Mouse (Mus musculus) splenic B cell, adult 2 months (primary cell): Measurements from ENCODE around the gene Nos1.

Experiments
- DNase-seq: peaks from one replicate; pipeline ENCODE4 v3.0.0-alpha.2; 2011; ENCODE audit warnings: low read depth, low spot score
- H3K27me3 ChIP-seq: 2 replicates; pipeline ENCODE4 v1.6.1; 2012; ENCODE audit warnings: mild to moderate bottlenecking, low read length, moderate library complexity, mixed read lengths; ENCODE audit not compliant: control insufficient read depth, poor library complexity, insufficient read depth, severe bottlenecking
- H3K36me3 ChIP-seq: 2 replicates; pipeline ENCODE4 v1.6.1; 2012; ENCODE audit warnings: mild to moderate bottlenecking, low read length, moderate library complexity, mixed read lengths; ENCODE audit not compliant: control insufficient read depth, poor library complexity, insufficient read depth, severe bottlenecking

Gene Nos1

DNA sequence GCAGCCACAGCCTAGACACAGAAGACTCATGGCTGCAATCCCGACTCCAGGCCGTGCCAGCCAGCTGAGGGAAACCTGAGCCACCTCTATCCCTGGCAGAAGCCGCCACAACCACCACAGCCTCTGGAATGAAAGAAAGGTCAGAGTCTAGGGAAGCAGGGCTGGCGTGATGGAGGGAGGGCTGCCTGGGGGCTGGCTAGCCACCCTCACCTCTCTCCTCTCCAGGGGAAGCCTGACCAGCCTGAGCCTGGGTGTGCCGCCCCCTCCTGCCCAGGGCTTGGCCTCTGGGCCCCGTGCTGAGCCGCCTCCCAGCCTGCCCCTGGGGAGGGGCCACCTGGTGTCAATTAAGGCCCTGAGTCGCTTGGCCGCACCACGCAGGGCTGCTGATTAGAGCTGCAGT is at the start of gene Nos1:
Nos1 (plus strand) TSS at position 352 of the 400 bp plus-strand sequence.
- no peaks in the 10 kb centered on the region for H3K36me3 ChIP-seq
- H3K27me3 ChIP-seq, result no peaks in the 10 kb centered on the region
- DNase-seq, result no peak

DNA sequence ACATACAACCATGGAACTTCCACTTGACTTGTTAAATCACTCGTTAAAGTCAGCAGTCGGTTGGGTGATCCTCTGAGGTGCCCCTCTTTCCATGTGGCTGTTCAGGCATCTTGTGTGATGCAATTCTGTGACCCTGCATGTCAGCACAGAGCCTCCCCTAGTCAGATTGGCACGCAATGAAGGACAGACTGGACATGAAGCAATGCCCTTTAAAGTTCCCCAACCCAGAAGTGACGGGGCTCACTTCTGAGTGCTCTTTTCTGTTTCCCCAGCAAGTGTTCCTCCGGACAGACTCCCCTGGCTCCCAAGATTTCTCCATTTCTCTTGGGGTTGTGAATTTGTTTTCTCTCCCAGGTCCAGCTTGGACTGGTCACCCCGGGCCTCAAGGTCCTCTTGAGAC is 49.5 kb upstream of the Nos1 start:
- Histone ChIP-seq H3K36me3 (no peaks in the 10 kb centered on the region), H3K27me3 (no peaks in the 10 kb centered on the region)
- DNase-seq, result no peak

DNA sequence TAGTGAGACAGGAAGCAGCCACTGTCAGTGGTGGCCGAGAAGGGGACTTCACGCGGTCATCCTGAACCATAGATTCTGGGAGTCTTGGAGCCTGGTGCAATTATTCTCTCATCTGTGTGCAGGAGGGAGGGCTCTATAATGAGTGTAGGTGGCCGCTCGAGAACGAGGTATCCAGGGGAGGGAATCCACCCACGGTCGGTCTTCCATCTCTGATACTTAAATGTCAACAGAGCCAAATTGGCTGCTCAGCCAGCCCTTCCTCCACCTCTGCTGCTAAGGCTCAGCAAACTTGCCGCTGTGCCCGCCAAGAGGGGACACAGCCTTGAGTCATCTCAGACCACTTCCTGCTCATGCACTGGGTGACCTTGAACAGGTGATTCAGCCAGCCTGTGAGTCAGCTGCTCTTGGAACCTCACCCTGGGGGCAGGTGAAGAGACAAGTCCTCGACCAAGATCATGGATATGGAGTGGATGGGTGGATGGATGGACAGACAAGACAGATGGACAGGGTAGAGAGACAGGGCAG is 36.1 kb upstream of the Nos1 start:
- Histone ChIP-seq H3K36me3 (no peaks in the 10 kb centered on the region), H3K27me3 (no peaks in the 10 kb centered on the region)
- no peak for DNase-seq

DNA sequence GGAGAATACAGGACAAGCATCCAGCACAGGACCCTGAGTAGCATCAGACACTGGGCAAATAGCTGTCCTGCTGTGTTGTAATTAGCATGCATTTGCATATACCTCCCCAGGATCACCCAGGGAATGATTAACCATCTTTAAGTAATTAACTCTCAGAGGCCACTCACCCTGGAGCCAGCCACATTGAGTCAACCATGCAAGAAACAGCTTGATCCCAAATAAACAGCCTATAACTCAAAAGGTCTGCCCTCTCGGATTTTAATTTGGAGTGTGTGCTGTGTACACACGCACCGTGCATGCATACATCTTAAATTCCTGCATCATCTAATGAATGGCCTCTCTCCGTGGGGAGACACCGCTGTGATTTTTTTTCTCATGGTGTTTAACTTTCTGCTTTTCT is 31.5 kb upstream of the Nos1 start:
- no peaks in the 10 kb centered on the region for H3K27me3 ChIP-seq
- no peak for DNase-seq
- no peaks in the 10 kb centered on the region for H3K36me3 ChIP-seq

DNA sequence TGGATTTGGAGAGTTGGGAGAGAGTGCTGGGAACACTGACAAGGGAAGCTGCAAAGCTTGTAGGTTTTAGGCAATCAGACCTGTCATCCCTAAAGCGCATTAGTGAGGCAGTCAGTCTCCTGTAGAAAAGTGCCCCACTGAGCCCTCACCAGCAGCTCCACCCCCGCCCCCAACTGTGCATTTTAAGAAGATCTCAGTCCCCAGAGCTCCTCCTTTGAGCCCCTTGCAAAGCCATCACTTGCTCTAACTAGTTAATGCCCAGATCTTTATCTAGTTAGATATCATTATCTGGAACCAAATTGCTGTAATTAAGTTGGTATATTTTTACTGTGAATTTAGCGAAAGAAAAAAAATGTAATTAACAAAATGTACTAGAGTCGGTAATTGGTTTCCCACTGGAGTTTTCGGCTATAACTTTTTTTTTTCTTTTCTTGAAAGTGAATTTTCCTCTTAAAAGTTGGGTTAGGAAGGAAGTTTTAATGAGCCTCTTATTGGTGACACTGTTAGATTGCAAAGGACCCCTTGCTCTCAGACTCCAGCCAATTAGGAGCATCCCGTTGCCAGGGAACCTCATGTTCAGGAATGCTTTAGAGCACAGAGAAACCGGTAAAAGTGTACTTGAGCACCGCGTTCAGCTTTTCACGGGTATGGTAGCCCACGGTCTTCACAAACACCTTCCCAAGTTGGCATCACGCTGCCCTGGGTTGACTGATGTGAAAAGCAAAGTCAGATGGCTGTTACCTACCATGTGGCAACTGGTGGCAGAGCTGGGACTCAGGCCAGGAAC is 22.9 kb upstream of the Nos1 start:
- Histone ChIP-seq H3K27me3 (no peaks in the 10 kb centered on the region), H3K36me3 (no peaks in the 10 kb centered on the region)
- DNase-seq, result no peak

DNA sequence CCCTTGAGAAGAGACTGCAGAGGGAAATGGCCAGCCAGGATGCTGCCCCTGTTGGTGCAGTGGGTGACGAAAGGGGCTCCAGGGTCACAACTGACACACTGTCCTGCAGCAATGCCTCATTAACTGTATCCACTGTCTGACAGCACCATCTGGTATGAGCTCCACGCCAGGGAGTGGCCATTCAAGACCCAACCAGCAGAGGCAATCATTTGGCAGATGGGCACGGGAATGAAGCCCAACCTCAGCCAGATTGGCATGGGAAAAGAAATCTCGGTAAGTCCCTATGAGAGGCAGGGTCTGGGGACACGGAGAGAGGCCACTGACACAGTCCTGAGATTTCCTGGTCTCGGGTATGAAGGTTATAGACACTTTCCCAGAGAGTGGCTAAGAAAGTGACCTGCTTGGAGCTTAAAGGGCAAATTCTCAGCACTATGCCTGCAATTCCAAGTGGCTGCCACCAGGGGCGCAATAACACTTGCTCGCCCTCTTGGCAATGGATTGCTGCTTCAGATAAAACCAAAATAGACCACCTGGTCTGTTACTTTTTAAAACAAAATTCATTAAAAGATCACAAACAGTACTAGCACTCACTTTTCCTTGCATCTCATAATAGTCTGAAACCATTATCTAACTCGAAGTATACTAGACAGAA is 19.5 kb upstream of the Nos1 start:
- H3K27me3 ChIP-seq, result no peaks in the 10 kb centered on the region
- H3K36me3 ChIP-seq, result no peaks in the 10 kb centered on the region
- DNase-seq, result no peak

DNA sequence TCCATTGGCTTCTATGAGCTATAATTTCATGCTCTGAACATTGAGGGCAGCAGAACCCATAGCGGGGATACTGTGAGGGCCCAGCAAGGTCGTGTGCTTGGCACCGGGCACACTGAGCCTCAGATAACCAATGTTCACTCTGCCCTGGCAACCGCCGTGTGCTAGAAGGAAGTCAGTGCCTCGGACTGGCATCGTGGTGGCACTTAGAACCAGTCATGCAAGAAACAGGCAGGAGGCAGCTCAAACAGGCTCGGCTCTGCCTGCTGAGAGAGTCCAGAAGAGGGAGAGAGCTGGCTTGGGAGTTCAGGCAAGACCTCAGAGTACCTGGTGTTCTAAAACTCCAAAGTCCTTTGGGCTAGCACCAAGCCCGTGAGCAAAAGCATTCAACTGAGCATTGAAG is 16.3 kb upstream of the Nos1 start:
- no peaks in the 10 kb centered on the region for H3K27me3 ChIP-seq
- no peak for DNase-seq
- H3K36me3 ChIP-seq, result no peaks in the 10 kb centered on the region

DNA sequence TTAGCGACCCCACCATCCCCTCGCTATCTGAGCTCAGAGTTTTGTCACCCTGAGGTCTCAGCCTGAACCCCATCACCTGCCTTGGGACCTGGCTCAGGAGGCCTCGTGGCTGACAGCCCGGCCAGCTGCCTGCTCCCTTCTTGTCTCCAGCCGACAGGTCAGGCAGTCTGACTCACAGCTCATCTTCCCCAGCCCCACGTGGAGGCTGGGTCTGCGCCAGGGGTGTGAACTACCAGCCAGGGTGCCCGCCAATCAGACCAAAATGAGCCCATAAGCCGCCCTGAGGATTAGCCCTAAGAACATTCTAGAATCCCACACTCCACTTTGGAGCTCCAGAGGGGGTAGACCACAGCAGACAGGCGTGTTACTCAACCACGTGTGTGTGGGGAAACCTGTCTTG is 1.7 kb upstream of the Nos1 start:
- Histone ChIP-seq H3K27me3 (no peaks in the 10 kb centered on the region), H3K36me3 (no peaks in the 10 kb centered on the region)
- DNase-seq, result no peak

DNA sequence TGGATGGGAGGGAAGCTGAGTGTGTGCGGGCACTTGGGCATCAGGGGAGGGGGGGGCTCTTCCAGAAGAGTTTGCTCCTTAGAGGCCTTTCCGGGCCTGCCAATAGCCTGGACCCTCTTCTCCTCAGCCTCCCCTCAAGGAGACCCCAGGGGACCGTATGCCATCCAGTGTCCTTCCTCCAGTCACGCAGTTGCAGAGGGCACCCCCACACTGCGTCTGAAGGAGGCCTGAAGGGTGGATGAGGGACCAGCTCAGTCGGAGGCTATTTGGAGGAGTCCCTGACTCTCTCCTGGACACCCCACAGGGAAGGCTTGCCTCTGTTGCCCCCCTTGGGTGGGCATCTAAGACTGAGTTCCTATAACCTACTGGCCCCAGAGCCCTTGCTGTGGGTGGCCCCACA is 346 bp downstream of the Nos1 start:
- no peak for DNase-seq
- Histone ChIP-seq H3K27me3 (no peaks in the 10 kb centered on the region), H3K36me3 (no peaks in the 10 kb centered on the region)

DNA sequence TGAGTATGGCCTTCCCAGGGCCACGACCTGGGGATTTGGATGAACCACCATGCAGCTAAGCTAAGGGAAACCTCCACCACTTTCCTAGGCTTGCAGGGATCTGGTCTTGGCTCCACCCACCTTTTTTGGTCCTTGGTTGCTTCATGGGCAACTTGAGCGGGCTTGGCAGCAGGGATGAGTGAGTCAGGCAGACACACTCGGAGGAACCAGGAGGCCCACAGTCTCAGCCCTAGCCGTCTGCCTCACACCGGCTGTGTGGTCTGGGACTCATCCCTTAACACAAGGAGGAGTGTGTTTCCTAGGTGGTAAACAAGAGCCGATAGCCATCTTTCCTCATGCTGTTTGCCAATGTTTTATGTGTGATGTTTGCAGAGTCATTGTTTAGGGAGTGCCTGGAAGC is 9.2 kb downstream of the Nos1 start:
- Histone ChIP-seq H3K27me3 (no peaks in the 10 kb centered on the region), H3K36me3 (no peaks in the 10 kb centered on the region)
- no peak for DNase-seq

DNA sequence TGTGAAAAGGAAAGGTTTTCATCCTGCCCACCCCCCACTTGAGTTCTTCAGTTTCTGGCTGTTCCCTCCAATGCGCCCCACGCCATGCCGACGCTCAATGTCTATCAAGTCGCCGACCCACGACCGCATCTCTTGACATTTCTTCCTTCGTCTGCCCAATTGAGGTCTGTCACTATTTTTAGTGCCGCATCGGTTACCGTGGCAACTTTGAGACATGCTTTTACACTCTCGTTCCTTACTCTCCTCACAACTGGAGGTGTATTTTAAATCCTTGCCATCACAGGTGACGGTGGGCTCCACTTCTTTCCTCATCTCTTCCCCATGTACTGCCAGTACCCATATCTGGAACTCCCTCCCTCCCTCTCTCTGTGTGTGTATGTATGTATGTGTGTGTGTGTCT is 11.0 kb downstream of the Nos1 start:
- DNase-seq, result no peak
- Histone ChIP-seq H3K27me3 (no peaks in the 10 kb centered on the region), H3K36me3 (no peaks in the 10 kb centered on the region)

DNA sequence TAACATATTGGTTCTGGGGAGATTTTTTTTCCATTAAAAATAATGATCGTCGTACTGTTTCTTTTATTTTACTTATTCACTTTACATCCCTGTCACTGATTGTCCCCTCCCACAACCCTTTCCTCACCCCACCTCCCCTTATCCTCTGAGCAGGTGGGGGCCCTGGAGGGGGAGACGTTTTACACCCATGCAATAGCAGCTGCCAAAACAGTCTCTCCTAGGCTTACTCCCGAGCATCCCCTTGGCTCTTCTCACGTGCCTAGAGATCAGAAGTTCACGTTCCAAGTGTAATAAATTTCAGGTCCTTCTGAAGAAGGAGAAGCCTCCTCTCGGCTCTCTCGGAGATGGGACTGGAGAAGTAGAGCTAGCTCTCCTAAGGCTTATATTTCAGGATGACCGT is 20.0 kb downstream of the Nos1 start:
- no peak for DNase-seq
- Histone ChIP-seq H3K36me3 (no peaks in the 10 kb centered on the region), H3K27me3 (no peaks in the 10 kb centered on the region)

DNA sequence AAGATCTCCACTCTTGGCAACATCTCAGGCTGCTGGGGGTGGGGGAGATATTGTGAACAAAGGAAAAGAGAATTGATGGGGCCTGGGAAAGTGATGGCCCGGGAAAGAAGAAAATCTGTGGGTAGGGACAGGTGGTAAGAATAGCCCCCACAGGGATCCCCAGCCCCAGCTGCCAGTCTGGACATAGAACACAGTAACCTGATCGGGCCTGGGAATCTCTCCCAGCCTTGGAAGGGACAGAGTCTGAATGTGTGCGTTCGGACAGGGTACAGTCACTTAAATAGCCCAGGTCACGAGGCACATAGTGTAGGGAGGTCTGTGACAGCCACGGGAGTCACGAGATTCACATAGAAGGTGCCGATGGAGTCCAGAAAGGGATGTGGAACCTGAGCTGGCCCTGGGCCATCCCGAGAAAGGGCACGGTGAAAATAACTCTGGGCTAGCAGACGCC is 21.3 kb downstream of the Nos1 start:
- no peaks in the 10 kb centered on the region for H3K27me3 ChIP-seq
- DNase-seq, result no peak

DNA sequence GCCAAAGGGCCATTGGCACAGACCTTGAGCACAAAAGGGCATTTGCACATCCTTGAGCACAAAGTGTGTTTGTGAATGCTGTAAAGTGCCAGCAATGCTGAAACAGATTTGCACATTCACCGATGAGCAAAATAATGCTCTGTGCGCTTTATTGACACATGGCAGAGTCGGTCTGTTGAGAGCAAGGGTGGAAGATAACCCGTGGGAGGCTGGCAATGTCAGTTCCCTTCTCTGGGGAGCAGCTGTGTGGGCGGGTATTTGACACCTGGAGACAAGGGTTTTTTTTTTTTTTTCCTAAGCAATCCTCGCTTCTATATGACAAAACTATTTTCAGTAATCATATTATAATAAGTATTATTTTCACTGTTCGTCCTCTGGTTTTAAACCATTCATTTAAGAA is 22.7 kb downstream of the Nos1 start:
- no peak for DNase-seq
- no peaks in the 10 kb centered on the region for H3K27me3 ChIP-seq
- no peaks in the 10 kb centered on the region for H3K36me3 ChIP-seq

More for the DNA sequence above, 21.3 kb downstream of the Nos1 start:
- no peaks in the 10 kb centered on the region for H3K36me3 ChIP-seq

DNA sequence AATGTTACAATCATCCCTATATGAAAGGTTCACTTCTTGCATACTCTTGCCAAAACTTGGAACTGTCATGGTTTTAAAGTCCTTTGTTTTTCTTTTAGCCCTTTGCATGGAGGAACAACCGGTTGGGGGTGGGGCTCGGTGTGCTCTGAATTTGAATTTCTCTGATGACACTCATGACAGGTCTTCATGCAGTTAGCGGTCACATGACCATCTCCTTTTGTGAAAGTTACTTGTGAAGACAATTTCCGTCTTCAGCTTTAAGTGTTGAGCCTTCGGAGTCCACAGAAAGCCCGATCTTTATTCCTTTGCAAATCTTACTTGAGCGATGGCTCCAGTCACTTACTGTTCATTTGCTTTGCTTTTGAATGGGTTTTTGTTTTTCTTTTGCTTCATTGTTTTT is 30.1 kb downstream of the Nos1 start:
- no peaks in the 10 kb centered on the region for H3K36me3 ChIP-seq
- no peaks in the 10 kb centered on the region for H3K27me3 ChIP-seq
- DNase-seq, result no peak
